Mouse (Mus musculus) gastrocnemius, postnatal 4 days (tissue): ENCODE results near the gene Fcmr. TPM values are rescaled to one million over a fixed set of nuclear protein-coding genes. Genes with fewer than 3 reads are reported as not detected.

ENCODE experiments used
- total RNA-seq, 2 experiments: library from RNA; stranded (reverse); gene quantifications; 2 replicates each; pipeline ENCODE4 v1.2.3; 2021

Fcmr gene
- total RNA-seq, 2 experiments from 2014 or later, result 0.39 TPM; not detected in 1

Other genes starting within 250 kb of the Fcmr start
- gene Zp3r, start 236.0 kb upstream of the Fcmr start, total RNA-seq, result not detected
- gene C4bp, start 204.0 kb upstream of the Fcmr start, total RNA-seq, result under 1 TPM in 1 of 2 experiments, not detected in 1; 0.41 TPM
- not detected for gene Gm29427, start 149.9 kb upstream of the Fcmr start, total RNA-seq
- 1 to 10 TPM; 4.0 to 5.2 TPM for gene Yod1, start 148.3 kb upstream of the Fcmr start, total RNA-seq
- 10 to 100 TPM; 10.5 to 13.4 TPM for gene Pfkfb2, start 136.4 kb upstream of the Fcmr start, total RNA-seq
- 1 to 10 TPM; 1.0 to 1.2 TPM for gene AA986860, start 133.7 kb upstream of the Fcmr start, total RNA-seq
- not detected for gene Fcamr, start 64.8 kb upstream of the Fcmr start, total RNA-seq
- gene Pigr, start 39.0 kb upstream of the Fcmr start, total RNA-seq, result under 1 TPM in 1 of 2 experiments, not detected in 1; 0.08 TPM
- not detected for gene Il24, start 21.8 kb downstream of the Fcmr start, total RNA-seq
- not detected for gene Il20, start 45.8 kb downstream of the Fcmr start, total RNA-seq
- not detected for gene Il19, start 74.4 kb downstream of the Fcmr start, total RNA-seq
- not detected for gene Il10, start 154.2 kb downstream of the Fcmr start, total RNA-seq
- gene Mapkapk2, start 232.2 kb downstream of the Fcmr start, total RNA-seq, result 100 to 1,000 TPM; 159 to 163 TPM